Mouse (Mus musculus) gastrocnemius, adult 2 months (tissue): ENCODE results near the gene Fpgs. TPM values are rescaled to one million over a fixed set of nuclear protein-coding genes. Genes with fewer than 3 reads are reported as not detected.
A peak's percentile ranks its signal among the peaks of the same experiment; 100 is the strongest.

Experiments used
- DNase-seq: peaks from one replicate; pipeline ENCODE4 v3.0.0; 2022
- H3K27ac ChIP-seq: fragments of 200-600 bp; 2 replicates; pipeline ENCODE4 v1.8.1; 2022; ENCODE audit warnings: mild to moderate bottlenecking
- H3K4me3 ChIP-seq: fragments of 200-600 bp; 2 replicates; pipeline ENCODE4 v1.8.1; 2022; ENCODE audit warnings: mild to moderate bottlenecking, moderate library complexity
- CTCF ChIP-seq: fragments of 200-600 bp; IDR thresholded peaks from 2 replicates; pipeline ENCODE4 v1.8.1; 2022; ENCODE audit warnings: antibody characterized with exemption, mild to moderate bottlenecking, moderate library complexity
- intact Hi-C: fragments of 180-260 bp; cut with DNase I; formaldehyde crosslinking; loops from one replicate; pipeline ENCODE4 v1.15.1; 2025
- microRNA-seq: library from miRNA; unstranded; fragments of <30 nt; microRNA quantifications from one replicate; pipeline ENCODE4 v1.2.0, GENCODE M21; 2021
- total RNA-seq, 2 experiments: library from RNA; stranded (reverse); gene quantifications; 2 replicates each; pipeline ENCODE4 v1.2.3; 2021

Fpgs gene
- total RNA-seq, 2 experiments from 2014 or later, result 5.9 to 6.9 TPM

- DNase-seq, result peak; percentile 86
- Histone ChIP-seq H3K27ac (peak overlapping the region; percentile 97), H3K4me3 (peak overlapping the region; percentile 86)
- TF ChIP-seq CTCF, result no peak
- intact Hi-C loops, result loop anchor here (5.0 kb wide), 1 partner anchor 39 kb away; no protein-coding TSS in a partner anchor
These were observed 70.3 kb downstream of the Fpgs start for GRCm38 (mm10) chr2:32633660-32634059.

Small RNAs within 50 kb of the gene (microRNA-seq; reads per million reads assigned to microRNA genes)
- gene Gm47291 (not detected), gene Mir1954 (not detected), gene Mir2861 (not detected), gene Mir3960 (not detected), gene Mir8093 (not detected)

Other genes with a start within 250 kb of the Fpgs start
- 1 to 10 TPM; 1.8 to 3.1 TPM for gene Fam102a, start 168.8 kb downstream of the Fpgs start, total RNA-seq
- gene Dpm2, start 133.3 kb downstream of the Fpgs start, total RNA-seq, result 10 to 100 TPM; 11.1 to 14.1 TPM
- not detected for gene Pip5kl1, start 129.3 kb downstream of the Fpgs start, total RNA-seq
- not detected for gene 9430097D07Rik, start 128.5 kb downstream of the Fpgs start, total RNA-seq
- 10 to 100 TPM in 1 of 2 experiments, 1 to 10 TPM in 1; 8.7 to 21.6 TPM for gene St6galnac4, start 117.0 kb downstream of the Fpgs start, total RNA-seq
- gene St6galnac6, start 104.4 kb downstream of the Fpgs start, total RNA-seq, result 10 to 100 TPM; 46.8 to 56.5 TPM
- gene Ak1, start 82.4 kb downstream of the Fpgs start, total RNA-seq, result 1,000 to 10,000 TPM; 1,555 to 1,869 TPM
- 10 to 100 TPM; 26.5 to 38.8 TPM for gene Eng, start 57.5 kb downstream of the Fpgs start, total RNA-seq
- 10 to 100 TPM; 20.2 to 22.0 TPM for gene Cdk9, start 8.9 kb upstream of the Fpgs start, total RNA-seq
- 10 to 100 TPM in 1 of 2 experiments, 1 to 10 TPM in 1; 4.4 to 12.0 TPM for gene Sh2d3c, start 16.9 kb upstream of the Fpgs start, total RNA-seq
- not detected for gene 6330409D20Rik, start 36.9 kb upstream of the Fpgs start, total RNA-seq
- 1 to 10 TPM; 3.7 to 4.9 TPM for gene Tor2a, start 53.1 kb upstream of the Fpgs start, total RNA-seq
- not detected for gene Ttc16, start 71.5 kb upstream of the Fpgs start, total RNA-seq
- gene Ptrh1, start 71.6 kb upstream of the Fpgs start, total RNA-seq, result 1 to 10 TPM; 1.3 to 2.5 TPM
- gene Cfap157, start 80.3 kb upstream of the Fpgs start, total RNA-seq, result not detected
- gene Stxbp1, start 143.1 kb upstream of the Fpgs start, total RNA-seq, result 1 to 10 TPM; 2.0 to 3.9 TPM
- 1 to 10 TPM; 4.8 to 7.2 TPM for gene Fam129b, start 172.0 kb upstream of the Fpgs start, total RNA-seq